Mouse (Mus musculus): ENCODE results near the gene Plod1. TPM values are rescaled to one million over a fixed set of nuclear protein-coding genes. Genes with fewer than 3 reads are reported as not detected.

The Plod1 gene
- polyA plus RNA-seq, 1 experiment from 2014 or later = 68.6 TPM

GRCm38 (mm10) chr4:147959881-147960831 lies 23.6 kb upstream of the Plod1 start:
- ATAC-seq (ENCODE audit: insufficient number of reproducible peaks, insufficient read depth, low FRiP score, low TSS enrichment, low read depth) = no peak
- Histone ChIP-seq H3K27ac (no peak overlapping the region), H3K27me3 (no peaks in the 10 kb centered on the region), H3K4me2 (no peak overlapping the region), H3K4me1 (no peaks in the 10 kb centered on the region), H3K36me3 (no peaks in the 10 kb centered on the region), H3K9me3 (no peaks in the 10 kb centered on the region), H3K4me3 (no peak overlapping the region), H3K9ac (no peak overlapping the region)
- 44% methylated on average over 6 of the region's 6 CpGs for WGBS

- Histone ChIP-seq H3K36me3 (no peaks in the 10 kb centered on the region), H3K4me1 (no peaks in the 10 kb centered on the region), H3K27me3 (no peaks in the 10 kb centered on the region), H3K9ac (no peak overlapping the region), H3K27ac (no peak overlapping the region), H3K4me3 (no peak overlapping the region), H3K9me3 (no peaks in the 10 kb centered on the region), H3K4me2 (no peak overlapping the region)
- ATAC-seq (ENCODE audit: insufficient number of reproducible peaks, insufficient read depth, low FRiP score, low TSS enrichment, low read depth) = no peak
- WGBS = 36% methylated on average over 11 of the region's 11 CpGs
Observed at GRCm38 (mm10) chr4:147957141-147957540, 20.6 kb upstream of the Plod1 start.

DNA sequence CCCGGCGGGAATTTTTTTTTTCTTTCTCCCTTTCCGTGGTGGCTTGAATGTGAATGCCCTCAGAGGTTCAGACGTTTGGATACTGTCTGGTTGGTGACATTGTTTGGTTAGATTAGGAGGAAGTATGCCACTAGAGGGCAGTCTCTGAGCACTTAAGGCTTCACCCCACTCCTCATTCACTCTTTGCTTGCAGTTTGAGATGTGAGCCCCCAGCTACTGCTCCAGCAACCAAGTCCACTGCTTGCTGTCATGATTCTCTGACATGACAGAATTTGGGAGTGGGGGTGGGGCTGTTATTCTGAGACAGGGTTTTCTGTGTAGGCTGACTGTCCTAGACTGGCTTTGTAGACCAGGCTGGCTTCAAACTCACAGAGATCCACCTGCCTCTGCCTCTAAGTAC lies 17.0 kb upstream of the Plod1 start:
- Histone ChIP-seq H3K27me3 (no peaks in the 10 kb centered on the region), H3K9me3 (no peaks in the 10 kb centered on the region), H3K4me1 (no peaks in the 10 kb centered on the region), H3K27ac (no peak overlapping the region), H3K9ac (no peak overlapping the region), H3K4me2 (no peak overlapping the region), H3K36me3 (peaks cover 14% of the 10 kb centered on the region), H3K4me3 (no peak overlapping the region)
- no peak for ATAC-seq (ENCODE audit: insufficient number of reproducible peaks, insufficient read depth, low FRiP score, low TSS enrichment, low read depth)
- WGBS = 10% methylated on average over 4 of the region's 4 CpGs

DNA sequence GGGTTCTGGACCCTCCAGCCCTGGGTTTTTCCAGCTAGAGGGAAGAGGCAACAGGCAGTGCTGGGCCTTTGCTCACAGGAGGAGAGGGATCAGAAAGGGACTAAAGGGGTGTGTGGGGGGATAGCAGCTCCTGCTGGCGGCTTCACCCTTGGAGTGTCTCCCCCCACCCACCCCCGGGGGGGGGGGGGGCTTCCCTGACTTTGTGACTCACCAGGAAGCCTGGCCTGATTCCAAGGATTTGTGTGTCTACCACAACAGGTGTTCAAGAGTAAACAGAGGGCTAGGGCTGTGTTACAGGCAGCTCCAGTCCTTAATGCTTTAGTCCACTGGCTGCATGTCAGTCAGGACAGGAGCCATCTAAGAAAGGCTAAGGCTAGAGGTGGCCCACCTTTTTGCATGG lies 10.9 kb upstream of the Plod1 start:
- H3K36me3 ChIP-seq = peaks cover 64% of the 10 kb centered on the region
- no peak for ATAC-seq (ENCODE audit: insufficient number of reproducible peaks, insufficient read depth, low FRiP score, low TSS enrichment, low read depth)
- no peaks in the 10 kb centered on the region for H3K9me3 ChIP-seq
- no peak overlapping the region for H3K9ac ChIP-seq
- 35% methylated on average over 2 of the region's 2 CpGs for WGBS
- no peaks in the 10 kb centered on the region for H3K27me3 ChIP-seq
- no peak overlapping the region for H3K4me3 ChIP-seq
- H3K4me2 ChIP-seq = no peak overlapping the region
- H3K4me1 ChIP-seq = peaks cover 14% of the 10 kb centered on the region
- no peak overlapping the region for H3K27ac ChIP-seq

DNA sequence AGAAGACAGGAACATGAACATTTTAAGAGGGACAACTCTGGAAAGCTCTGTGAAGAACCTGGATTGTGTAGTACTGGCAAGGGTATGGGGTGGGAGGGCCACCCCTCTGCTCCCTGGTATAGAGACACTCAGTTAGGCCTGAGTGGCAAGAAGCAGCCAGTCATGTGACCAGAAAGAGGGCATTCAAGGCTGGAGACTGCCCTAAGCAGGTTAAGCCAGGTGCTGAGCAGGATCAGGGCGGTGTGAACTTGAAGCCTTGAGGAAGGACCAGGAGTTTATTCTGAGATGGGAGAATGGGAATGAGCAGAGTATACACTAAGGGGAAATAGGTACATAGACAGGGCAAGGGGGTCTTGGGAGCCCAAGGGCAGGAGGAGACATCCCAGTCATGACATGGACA lies 6.4 kb upstream of the Plod1 start:
- Histone ChIP-seq H3K9me3 (no peaks in the 10 kb centered on the region), H3K4me2 (peak overlapping the region; percentile 100), H3K4me1 (peaks cover 53% of the 10 kb centered on the region), H3K27me3 (no peaks in the 10 kb centered on the region), H3K27ac (no peak overlapping the region), H3K4me3 (0 out of 2 replicates have a peak overlapping the region, but pooled peaks have one; percentile 5), H3K36me3 (peaks cover 47% of the 10 kb centered on the region), H3K9ac (no peak overlapping the region)
- no peak for ATAC-seq (ENCODE audit: insufficient number of reproducible peaks, insufficient read depth, low FRiP score, low TSS enrichment, low read depth)
- WGBS = 100% methylated on average over 1 of the region's 1 CpGs

GRCm38 (mm10) chr4:147941045-147942020 lies 4.8 kb upstream of the Plod1 start:
- peak overlapping the region; percentile 93 for H3K4me3 ChIP-seq
- H3K27ac ChIP-seq = peak overlapping the region; percentile 60; the same call in 1 of the 2 replicates
- peak overlapping the region; percentile 91 for H3K9ac ChIP-seq
- 6% methylated on average over 84 of the region's 88 CpGs for WGBS
- peaks cover 65% of the 10 kb centered on the region for H3K4me1 ChIP-seq
- H3K4me2 ChIP-seq = peak overlapping the region; percentile 100
- ATAC-seq (ENCODE audit: insufficient number of reproducible peaks, insufficient read depth, low FRiP score, low TSS enrichment, low read depth) = peak; percentile 39
- H3K36me3 ChIP-seq = peaks cover 30% of the 10 kb centered on the region
- no peaks in the 10 kb centered on the region for H3K27me3 ChIP-seq
- H3K9me3 ChIP-seq = no peaks in the 10 kb centered on the region

DNA sequence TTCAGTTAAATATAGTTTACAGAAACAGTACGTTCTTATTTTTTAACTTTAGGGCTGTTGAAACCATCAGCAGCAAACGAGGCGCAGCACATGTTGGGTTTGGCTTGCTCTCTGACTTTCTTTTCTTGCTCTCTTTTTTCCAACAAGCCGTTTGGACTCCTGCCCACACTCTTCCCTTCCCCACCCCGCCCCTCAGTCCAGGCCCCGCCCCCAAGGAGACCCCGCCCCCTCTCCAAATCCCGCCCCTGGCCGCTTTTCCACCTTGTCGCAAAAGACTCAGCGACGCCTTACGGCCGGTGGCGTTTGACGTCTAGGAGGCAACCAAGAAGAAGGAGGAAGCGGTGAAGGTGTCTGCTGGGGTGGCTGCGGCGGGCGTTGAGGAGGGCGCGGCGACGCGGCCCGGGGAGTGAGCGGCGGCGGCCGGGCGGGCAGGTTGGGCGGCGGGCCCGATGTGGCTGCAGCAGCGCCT lies 4.0 kb upstream of the Plod1 start, which contains the start of gene 2510039O18Rik:
Gene 2510039O18Rik, plus strand, starts transcription at position 320 of the 469 bp plus-strand sequence.
- H3K4me1 ChIP-seq = peaks cover 66% of the 10 kb centered on the region
- H3K36me3 ChIP-seq = peaks cover 23% of the 10 kb centered on the region
- no peaks in the 10 kb centered on the region for H3K9me3 ChIP-seq
- peak within 1 kb of the TSS; percentile 91 for H3K9ac ChIP-seq
- peak within 1 kb of the TSS; percentile 90 for H3K27ac ChIP-seq
- H3K27me3 ChIP-seq = no peaks in the 10 kb centered on the region
- peak within 1 kb of the TSS; percentile 93 for H3K4me3 ChIP-seq
- H3K4me2 ChIP-seq = peak within 1 kb of the TSS; percentile 100
- under 1% methylated on average over 27 of the region's 35 CpGs for WGBS
- ATAC-seq (ENCODE audit: insufficient number of reproducible peaks, insufficient read depth, low FRiP score, low TSS enrichment, low read depth) = peak; percentile 33

DNA sequence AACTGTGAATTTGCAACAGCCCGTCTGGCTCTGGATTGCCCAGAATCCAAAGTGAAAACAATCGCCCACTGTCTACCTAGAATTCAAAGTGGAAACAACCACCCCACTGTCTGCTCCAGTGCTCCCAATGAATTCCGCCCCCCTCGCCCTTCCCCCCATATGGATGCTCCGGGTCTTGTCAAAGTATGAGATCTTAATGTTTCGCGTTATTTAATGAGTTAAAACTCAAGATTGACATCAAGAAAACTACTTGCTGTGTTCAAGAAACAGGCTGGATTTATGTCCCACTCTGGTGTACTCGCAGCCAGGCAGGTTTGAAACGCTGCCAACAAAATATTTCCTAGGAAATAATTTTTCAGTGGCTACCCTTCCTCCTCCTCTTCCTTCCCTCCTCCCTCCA lies 3.5 kb upstream of the Plod1 start:
- no peaks in the 10 kb centered on the region for H3K9me3 ChIP-seq
- H3K9ac ChIP-seq = 0 out of 2 replicates have a peak overlapping the region, but pooled peaks have one; percentile 27
- H3K36me3 ChIP-seq = peaks cover 18% of the 10 kb centered on the region
- H3K4me2 ChIP-seq = peak overlapping the region; percentile 100
- peak overlapping the region; percentile 90 for H3K27ac ChIP-seq
- 23% methylated on average over 9 of the region's 9 CpGs for WGBS
- no peaks in the 10 kb centered on the region for H3K27me3 ChIP-seq
- no peak for ATAC-seq (ENCODE audit: insufficient number of reproducible peaks, insufficient read depth, low FRiP score, low TSS enrichment, low read depth)
- peaks cover 70% of the 10 kb centered on the region for H3K4me1 ChIP-seq
- peak overlapping the region; percentile 93 for H3K4me3 ChIP-seq

DNA sequence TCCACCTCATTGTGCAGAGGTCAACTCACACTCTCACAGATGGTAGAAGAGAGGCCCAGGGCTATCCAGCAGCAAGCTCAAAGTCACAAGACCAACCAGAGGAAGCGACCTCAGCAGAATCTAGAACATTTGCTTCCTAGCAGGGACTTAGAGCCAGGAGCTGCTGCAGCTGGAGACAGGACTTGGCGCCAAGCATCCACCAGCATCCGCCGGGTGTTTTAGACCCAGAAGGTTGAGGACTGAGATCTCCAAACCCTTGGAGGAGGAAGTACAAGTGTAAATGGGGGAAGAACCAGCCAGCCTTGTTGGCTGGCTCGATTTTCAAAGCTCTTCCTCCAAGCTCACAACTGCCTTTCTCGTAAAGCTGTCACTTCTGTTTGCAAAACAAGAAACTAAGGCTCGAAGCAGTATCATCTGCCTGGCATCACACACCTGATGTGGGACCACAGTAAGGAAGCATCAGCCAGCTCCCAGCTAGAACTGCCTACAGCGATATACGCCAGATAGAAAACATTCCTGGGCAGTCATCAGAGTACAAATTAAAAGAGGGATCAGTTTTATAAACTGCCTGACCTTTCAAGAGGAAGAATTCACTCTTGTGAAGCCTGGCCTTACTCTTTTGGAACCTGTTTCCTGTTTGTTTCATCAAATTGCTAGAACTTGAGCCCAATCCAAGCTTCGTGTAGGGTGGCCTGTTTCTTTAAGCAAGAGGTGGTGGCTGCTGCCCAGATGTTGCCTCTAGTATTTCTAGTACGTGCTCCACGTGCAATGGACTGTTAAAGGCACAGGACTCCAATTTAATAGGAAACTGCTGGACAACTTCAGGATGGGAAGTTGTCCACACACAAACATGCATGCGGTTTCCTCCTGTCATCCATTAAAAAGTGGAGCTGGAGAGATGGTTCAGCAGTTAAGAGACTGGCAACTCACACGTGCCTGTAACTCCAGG lies 1.9 kb upstream of the Plod1 start:
- no peak overlapping the region for H3K9ac ChIP-seq
- WGBS = 43% methylated on average over 14 of the region's 14 CpGs
- peaks cover 84% of the 10 kb centered on the region for H3K4me1 ChIP-seq
- 0 out of 2 replicates have a peak, but pooled peaks cover 1% of the 10 kb centered on the region for H3K36me3 ChIP-seq
- no peak overlapping the region for H3K4me3 ChIP-seq
- no peaks in the 10 kb centered on the region for H3K9me3 ChIP-seq
- H3K27ac ChIP-seq = peak overlapping the region; percentile 90
- H3K4me2 ChIP-seq = no peak overlapping the region
- no peak for ATAC-seq (ENCODE audit: insufficient number of reproducible peaks, insufficient read depth, low FRiP score, low TSS enrichment, low read depth)
- H3K27me3 ChIP-seq = no peaks in the 10 kb centered on the region

GRCm38 (mm10) chr4:147937486-147937885 lies 919 bp upstream of the Plod1 start:
- Histone ChIP-seq H3K9me3 (no peaks in the 10 kb centered on the region), H3K4me1 (peaks cover 77% of the 10 kb centered on the region), H3K4me3 (no peak overlapping the region), H3K4me2 (no peak overlapping the region), H3K36me3 (no peaks in the 10 kb centered on the region), H3K9ac (no peak overlapping the region), H3K27me3 (no peaks in the 10 kb centered on the region), H3K27ac (no peak overlapping the region)
- no peak for ATAC-seq (ENCODE audit: insufficient number of reproducible peaks, insufficient read depth, low FRiP score, low TSS enrichment, low read depth)
- WGBS = 52% methylated on average over 5 of the region's 5 CpGs
